Mouse (Mus musculus) urinary bladder, postnatal 25 days (tissue): ENCODE data around the gene Pou2f2.

Experiments used
- DNase-seq: peaks from one replicate; pipeline ENCODE4 v3.0.0; 2022; ENCODE audit warnings: low spot score

The Pou2f2 gene

GRCm38 (mm10) chr7:25145896-25146295 is 33.6 kb downstream of the Pou2f2 start:
- no peak for DNase-seq

GRCm38 (mm10) chr7:25141761-25142160 is 37.8 kb downstream of the Pou2f2 start:
- DNase-seq: peak; percentile 40

GRCm38 (mm10) chr7:25137553-25137952 is 42.0 kb downstream of the Pou2f2 start:
- DNase-seq: no peak

- DNase-seq: peak; percentile 78
Observed at GRCm38 (mm10) chr7:25133092-25134049, 46.2 kb downstream of the Pou2f2 start.

GRCm38 (mm10) chr7:25132318-25132960 is 47.1 kb downstream of the Pou2f2 start:
- DNase-seq: no peak

GRCm38 (mm10) chr7:25131247-25131646 is 48.3 kb downstream of the Pou2f2 start:
- no peak for DNase-seq

GRCm38 (mm10) chr7:25130565-25130964 is 49.0 kb downstream of the Pou2f2 start:
- DNase-seq: no peak

- no peak for DNase-seq
Observed at GRCm38 (mm10) chr7:25129390-25129979, 50.0 kb downstream of the Pou2f2 start.

- no peak for DNase-seq
Observed at GRCm38 (mm10) chr7:25127971-25128370, 51.6 kb downstream of the Pou2f2 start.

- no peak for DNase-seq
Observed at GRCm38 (mm10) chr7:25125716-25126281, 53.7 kb downstream of the Pou2f2 start.

GRCm38 (mm10) chr7:25121240-25121786 is 58.2 kb downstream of the Pou2f2 start:
- no peak for DNase-seq

GRCm38 (mm10) chr7:25120061-25120834 is 59.3 kb downstream of the Pou2f2 start:
- DNase-seq: no peak

- no peak for DNase-seq
Observed at GRCm38 (mm10) chr7:25112956-25113603, 66.4 kb downstream of the Pou2f2 start.

GRCm38 (mm10) chr7:25112178-25112955 is 67.2 kb downstream of the Pou2f2 start:
- no peak for DNase-seq

- DNase-seq: no peak
Observed at GRCm38 (mm10) chr7:25110336-25110735, 69.2 kb downstream of the Pou2f2 start.

- no peak for DNase-seq
Observed at GRCm38 (mm10) chr7:25109355-25109754, 70.2 kb downstream of the Pou2f2 start.

- no peak for DNase-seq
Observed at GRCm38 (mm10) chr7:25106790-25107502, 72.6 kb downstream of the Pou2f2 start.

- peak; percentile 69 for DNase-seq
Observed at GRCm38 (mm10) chr7:25105411-25106160, 73.9 kb downstream of the Pou2f2 start.

- DNase-seq: no peak
Observed at GRCm38 (mm10) chr7:25099581-25099980, 79.9 kb downstream of the Pou2f2 start.
